Mouse (Mus musculus) colon, adult 2 months (tissue): Measurements from ENCODE around the gene Tex264. TPM values are rescaled to one million over a fixed set of nuclear protein-coding genes. Genes with fewer than 3 reads are reported as not detected.

Experiments
- polyA plus RNA-seq: library from polyadenylated mRNA; depleted of rRNA; stranded (reverse); fragments of >200 nt; gene quantifications from 2 replicates; pipeline ENCODE4 v1.2.3, GENCODE M21; 2012; rRNA removed

Tex264 gene
- 131 and 150 TPM in 2 replicates for polyA plus RNA-seq

GRCm38 (mm10) chr9:106685249-106686101 lies at the start of gene Tex264:
Tex264 (minus strand) TSS chr9:106685927.

GRCm38 (mm10) chr9:106655884-106656720 lies 29.6 kb downstream of the Tex264 start, which contains the start of gene Grm2:
Grm2 (minus strand) TSS chr9:106656082.

GRCm38 (mm10) chr9:106626282-106626681 lies 59.4 kb downstream of the Tex264 start, which contains the start of gene Iqcf6:
Iqcf6 (plus strand) TSS chr9:106626582.

Other genes with a start within 250 kb of the Tex264 start
- gene Acy1, start 247.6 kb downstream of the Tex264 start, polyA plus RNA-seq, result 31.0 and 32.7 TPM in 2 replicates
- 116 and 124 TPM in 2 replicates for gene Abhd14b, start 238.5 kb downstream of the Tex264 start, polyA plus RNA-seq
- gene Abhd14a, start 238.2 kb downstream of the Tex264 start, polyA plus RNA-seq, result 29.0 and 34.0 TPM in 2 replicates
- gene Pcbp4, start 232.6 kb downstream of the Tex264 start, polyA plus RNA-seq, result 48.5 and 48.7 TPM in 2 replicates
- gene Gpr62, start 220.0 kb downstream of the Tex264 start, polyA plus RNA-seq, result 0.25 and 0.47 TPM in 2 replicates
- 25.4 and 27.9 TPM in 2 replicates for gene Rrp9, start 210.0 kb downstream of the Tex264 start, polyA plus RNA-seq
- 38.7 and 42.4 TPM in 2 replicates for gene Parp3, start 209.0 kb downstream of the Tex264 start, polyA plus RNA-seq
- not detected in 2 replicates for gene Iqcf1, start 186.0 kb downstream of the Tex264 start, polyA plus RNA-seq
- gene Iqcf5, start 171.4 kb downstream of the Tex264 start, polyA plus RNA-seq, result not detected in 2 replicates
- not detected in 2 replicates for gene Iqcf3, start 124.3 kb downstream of the Tex264 start, polyA plus RNA-seq
- not detected in 2 replicates for gene Iqcf4, start 114.9 kb downstream of the Tex264 start, polyA plus RNA-seq
- not detected in 2 replicates for gene Iqcf6, start 59.3 kb downstream of the Tex264 start, polyA plus RNA-seq
- 0.06 TPM in 2 replicates for gene Grm2, start 29.8 kb downstream of the Tex264 start, polyA plus RNA-seq
- 18.8 and 26.7 TPM in 2 replicates for gene Rad54l2, start 103.3 kb upstream of the Tex264 start, polyA plus RNA-seq
- 8.8 and 10.9 TPM in 2 replicates for gene Dcaf1, start 135.9 kb upstream of the Tex264 start, polyA plus RNA-seq
- 15.4 and 15.5 TPM in 2 replicates for gene Rbm15b, start 201.5 kb upstream of the Tex264 start, polyA plus RNA-seq
- 11.4 and 19.7 TPM in 2 replicates for gene Manf, start 206.1 kb upstream of the Tex264 start, polyA plus RNA-seq